Mouse (Mus musculus) c-Kit-negative CD71-positive TER-119-positive erythroid progenitor cells, embryonic 14.5 days (primary cell): ENCODE results near the gene Kcnk6.

Experiments
- DNase-seq: peaks from one replicate; pipeline ENCODE4 v3.0.0-alpha.2; 2013; ENCODE audit warnings: low read depth, low spot score

Kcnk6 gene

DNA sequence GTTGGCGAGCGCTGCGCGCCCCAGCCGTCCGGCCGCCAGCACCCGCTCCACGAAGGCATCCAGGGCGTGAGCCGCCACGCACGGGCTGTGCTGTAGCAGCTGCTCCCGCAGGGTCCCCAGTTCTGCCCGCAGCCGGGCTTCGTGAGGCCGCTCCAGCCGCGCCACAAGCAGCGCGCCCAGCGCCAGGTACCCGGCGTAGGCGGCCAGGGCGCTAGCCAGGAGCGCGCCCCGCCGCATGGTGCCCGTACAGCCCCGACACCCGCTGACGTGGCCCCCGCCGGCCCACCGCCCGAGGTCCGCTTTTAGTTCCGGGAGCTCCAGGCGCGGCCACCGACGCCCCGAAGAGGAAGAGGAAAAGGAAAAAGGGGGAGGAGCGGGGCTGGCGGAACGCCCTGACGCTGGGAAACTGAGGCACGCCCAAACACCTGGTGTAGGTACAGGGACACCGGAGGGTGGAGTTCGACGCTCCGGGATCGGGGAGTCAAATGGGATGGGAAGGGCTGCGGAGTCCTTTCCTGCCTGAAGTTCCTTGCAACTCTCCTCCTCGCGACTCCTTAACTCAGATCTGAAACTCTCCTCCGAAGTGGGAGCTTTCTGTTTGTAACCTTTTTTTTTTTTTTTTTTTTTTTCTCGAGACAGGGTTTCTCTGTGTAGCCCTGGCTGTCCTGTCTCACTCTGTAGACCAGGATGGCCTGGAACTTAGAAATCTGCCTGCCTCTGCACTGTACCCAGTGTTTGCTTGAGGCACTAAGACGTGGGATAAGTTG lies at the start of gene Kcnk6:
Gene Kcnk6, minus strand, starts transcription at position 269 of the 767 bp plus-strand sequence.
- no peak for DNase-seq

DNA sequence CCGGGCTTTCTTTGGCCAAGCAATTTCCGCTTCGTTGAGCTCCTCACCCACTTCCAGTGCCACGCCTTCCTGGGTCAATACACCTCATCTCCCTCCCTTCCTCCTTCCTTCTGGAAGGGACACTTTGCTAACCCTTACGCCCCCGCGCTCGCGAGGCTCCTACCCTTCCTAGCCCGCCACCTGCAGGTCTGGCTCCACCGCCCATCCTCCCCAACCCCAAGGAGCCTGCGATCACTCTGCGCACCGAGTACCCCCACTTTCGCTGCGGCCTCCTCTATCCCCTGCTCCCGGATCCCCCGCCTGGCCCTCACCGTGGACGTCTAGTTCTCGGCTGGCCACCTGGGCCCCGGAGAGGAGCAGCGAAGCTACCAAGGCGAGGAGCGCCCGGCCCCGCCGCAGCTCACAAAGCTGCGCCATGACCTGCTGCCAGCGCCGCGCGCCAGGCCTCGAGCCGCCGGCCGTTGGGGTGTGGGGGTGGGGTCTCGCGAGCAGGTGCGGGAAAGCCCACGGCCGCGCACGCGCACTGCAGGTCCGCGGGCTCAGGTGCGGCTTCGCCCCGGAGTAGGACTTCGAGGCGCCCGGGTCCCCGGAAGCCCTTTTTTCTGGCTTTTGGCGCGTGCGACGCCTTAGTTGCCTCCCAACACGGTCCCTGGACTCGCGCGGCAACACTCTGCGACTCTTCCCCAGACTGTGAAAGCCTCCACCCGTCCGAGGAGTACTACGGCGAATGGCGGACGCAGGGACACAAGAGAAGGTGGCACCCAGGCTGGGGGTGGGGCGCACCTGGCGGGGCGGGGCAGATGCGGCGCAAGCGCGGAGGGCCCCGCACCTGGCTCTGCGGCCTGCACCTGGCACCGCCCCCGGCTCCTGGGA lies 49.1 kb upstream of the Kcnk6 start, which contains the start of gene Spint2:
Gene Spint2, minus strand, starts transcription at position 712 of the 873 bp plus-strand sequence.
- no peak for DNase-seq

DNA sequence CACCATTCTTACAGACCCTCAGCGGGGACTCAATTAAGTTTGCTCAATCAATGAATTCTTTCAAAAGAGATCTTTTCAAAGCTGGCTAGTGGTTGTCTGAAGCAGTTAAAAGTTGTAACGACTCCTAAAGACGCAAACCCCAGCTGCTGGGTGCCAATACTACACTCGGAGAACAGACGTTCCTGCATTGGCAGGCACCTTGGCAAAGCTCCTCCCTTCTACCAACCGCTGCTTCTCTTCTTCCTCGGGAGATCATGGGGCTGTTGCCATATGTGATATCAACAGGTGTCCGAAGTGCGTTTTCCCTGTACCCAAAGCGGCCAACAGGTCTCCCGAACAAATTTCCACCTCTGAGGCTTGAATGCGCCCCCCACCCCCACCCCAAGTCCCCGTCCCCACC lies 48.5 kb upstream of the Kcnk6 start:
- no peak for DNase-seq

DNA sequence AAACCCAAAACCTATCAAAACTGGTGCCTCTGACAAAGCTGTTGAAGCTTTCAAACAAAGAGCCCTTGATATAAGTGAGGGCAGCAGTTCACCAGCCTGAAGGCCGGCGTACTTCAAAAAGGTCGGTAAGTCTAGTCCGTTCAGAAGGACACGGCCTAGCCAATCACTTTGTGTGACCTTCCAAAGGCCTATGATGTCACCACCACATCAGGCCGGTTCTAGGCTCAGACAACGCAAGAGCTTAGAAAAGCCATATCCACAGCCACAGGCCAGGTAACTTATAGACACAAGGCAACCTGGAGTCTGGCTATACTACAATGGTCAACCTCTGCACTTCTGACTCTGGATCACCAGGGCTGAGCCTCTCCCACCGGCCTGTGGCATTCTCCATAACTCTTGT lies 47.6 kb upstream of the Kcnk6 start:
- DNase-seq = no peak

DNA sequence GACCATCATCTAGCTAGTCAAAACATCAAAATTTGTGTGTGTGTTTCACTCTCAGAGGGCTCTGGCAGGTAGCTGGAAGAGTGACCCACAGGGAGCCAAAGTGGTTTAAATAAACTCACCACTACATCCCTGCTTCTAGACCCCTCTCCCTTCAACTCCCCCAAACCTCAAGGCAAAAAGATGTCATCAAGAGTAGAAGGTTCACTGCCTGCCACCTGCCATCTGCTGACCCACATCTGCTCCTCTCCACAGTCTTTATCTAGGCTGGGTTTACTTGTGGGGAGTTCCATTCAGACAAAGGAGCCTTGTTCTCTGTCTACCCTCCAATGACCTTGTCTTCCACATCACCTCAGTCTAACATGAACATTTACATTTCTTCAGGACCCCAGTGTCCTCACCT lies 46.9 kb upstream of the Kcnk6 start:
- no peak for DNase-seq

DNA sequence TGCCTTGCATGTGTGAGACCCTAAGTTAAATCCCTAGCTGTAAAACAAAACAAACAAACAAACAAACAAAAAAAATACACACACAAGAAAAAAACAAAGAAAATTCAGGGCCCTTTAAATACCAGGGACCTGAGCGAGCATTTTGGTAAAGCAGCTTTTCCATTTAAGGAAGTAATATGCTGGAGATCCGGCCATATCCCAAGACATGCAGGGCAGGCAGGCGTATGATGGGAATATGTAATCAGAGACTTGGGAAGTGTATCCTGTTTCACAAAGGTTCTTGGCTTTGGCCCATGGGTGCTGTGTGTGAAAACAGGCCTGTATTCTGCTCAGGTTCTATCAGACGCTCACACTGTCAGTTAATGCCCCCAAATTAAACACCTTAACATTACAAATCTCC lies 45.2 kb upstream of the Kcnk6 start:
- DNase-seq = no peak

DNA sequence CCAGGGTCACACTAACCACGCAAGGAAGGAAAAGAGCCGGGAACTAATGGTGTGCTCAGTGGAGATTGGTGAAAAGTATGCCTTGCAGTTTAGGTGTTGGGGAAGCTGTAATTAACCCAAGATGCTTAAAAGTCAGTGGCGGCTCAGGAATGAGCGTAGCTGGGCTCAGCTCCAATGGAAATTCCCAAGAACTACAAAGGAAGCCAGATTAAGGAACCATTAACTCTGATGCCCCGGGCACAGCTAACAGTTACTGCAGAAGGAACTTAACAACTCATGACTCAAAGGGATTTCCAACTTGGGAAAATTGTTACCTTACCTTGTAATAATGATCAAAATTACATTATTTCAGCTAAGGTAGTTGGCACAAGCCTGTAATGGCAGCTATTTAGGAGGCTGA lies 44.4 kb upstream of the Kcnk6 start:
- no peak for DNase-seq

DNA sequence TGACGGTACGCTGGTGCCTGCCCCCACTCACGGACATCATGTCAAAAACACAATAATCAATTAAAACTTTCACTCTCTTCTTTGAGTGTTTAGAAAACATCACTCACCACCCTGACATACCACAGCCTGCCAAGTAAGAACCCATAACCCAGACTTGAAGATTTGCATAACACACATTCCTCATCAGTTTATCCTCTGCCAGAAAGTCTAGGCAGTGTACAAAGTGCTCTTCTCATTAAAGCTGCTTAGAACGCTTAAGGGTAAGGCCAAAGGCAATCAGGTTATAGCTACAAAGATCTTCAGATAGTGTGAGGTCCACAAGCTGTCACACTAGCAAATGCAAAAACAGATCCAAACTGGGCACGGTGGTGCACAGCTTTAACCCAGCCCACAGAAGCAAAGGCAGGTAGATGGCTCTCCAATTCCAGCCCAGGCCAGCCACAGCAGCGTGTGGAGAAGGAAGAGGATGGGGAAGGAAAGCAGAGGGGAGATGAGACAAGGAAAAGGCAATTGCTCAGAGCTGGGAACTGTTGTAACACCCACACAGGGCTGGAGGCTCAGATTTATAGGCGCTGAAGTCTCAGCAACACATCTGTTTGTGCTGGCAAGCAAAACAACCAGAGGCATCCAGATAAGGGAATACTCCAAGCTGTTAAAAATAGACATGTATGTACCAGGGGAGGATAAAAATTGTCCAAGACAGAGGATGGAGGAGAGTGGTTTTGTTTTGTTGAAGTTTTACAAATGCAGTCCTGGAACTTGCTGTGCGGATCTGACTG lies 39.6 kb upstream of the Kcnk6 start:
- no peak for DNase-seq

DNA sequence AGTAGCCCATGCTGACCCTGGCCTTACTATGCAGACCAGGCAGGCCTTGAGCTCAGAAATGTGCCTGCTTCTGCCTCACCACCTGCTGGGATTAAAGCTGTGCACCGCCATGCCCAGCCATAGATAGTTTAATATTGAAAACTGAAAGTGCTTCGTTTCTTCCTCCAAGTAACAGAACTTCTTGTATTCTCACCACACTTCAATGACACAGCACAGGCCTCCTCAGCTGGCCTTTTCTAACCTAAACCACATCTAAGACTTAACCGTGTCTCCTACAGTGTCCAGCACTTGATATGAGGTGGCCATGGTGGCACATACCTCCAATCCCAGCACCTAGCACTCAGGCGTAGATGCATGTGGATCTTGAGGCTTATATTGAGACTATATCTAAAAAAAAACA lies 38.1 kb upstream of the Kcnk6 start:
- no peak for DNase-seq

DNA sequence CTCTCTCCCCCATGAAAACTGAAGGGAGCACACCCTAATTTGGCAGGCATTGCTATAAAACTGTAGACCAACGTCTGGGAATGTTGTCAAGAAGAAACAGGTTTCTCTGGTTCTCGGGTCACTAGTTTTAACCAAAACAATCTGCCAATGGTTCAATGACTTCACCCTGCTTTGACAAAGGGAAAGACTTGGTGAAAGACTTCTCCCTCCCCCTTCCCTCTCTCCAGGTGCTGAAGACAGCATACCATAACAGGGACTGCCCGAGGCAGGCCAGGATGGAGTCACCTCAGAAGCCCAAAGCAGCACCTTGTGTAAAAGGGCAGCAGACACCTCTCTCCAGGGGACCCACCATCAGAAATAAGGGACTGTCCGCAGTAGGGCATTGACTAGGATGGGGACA lies 34.6 kb upstream of the Kcnk6 start:
- no peak for DNase-seq

DNA sequence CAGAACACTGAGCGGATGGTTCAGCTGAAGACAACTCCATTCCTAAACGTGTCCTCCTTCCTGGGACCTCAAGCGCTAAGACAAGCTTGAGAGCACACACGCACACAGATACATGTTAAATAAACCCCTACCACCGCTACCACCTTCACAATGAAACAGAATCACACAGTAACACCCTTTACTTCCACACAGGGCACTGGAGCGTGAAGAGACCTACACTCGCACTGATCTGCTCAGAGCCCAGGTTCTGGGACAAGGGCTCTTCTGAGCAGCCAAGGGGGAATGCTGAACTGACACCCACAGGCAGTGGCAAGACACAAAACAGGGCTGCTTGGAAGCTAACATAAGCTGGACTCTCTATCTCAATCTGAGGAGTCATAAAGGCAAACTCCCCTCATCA lies 33.3 kb upstream of the Kcnk6 start:
- DNase-seq = no peak

DNA sequence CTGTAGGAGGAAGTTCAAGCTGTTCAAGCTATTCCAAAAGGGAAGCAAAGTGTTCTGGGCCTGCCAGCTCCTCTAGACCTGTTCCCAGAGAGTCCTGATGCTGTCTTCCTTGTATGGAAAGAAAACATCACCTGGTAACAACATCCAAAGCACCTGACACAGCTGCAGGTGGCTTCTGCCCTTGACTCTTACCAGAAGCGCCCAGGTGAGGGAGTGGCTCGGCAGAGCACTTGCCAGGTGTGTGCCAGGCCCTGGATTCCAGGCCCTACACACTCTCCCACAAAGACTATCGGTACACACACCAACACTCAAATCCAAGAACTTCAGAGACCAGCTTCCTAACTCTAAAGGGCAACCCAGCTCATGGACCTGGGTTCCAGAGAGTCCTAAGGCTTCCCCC lies 31.5 kb upstream of the Kcnk6 start:
- DNase-seq = no peak

DNA sequence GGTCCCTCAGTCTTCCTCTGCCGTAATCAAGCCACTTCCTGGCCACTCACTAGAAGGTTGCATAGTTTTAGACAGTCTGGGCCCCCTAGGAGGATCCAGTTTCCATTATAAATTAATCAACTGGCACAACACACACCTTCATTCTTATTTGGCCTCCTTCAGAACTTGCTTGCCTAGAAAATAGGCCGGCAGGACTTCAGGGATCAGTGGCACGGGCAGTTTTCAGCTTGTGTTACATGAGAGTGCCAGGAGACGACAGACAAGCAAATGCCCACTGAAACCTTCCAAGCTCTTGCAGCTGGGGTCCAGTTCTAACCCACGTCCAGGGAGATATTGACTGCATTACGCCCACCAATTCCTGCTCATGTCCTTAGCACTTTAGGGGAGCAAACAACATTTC lies 29.8 kb upstream of the Kcnk6 start:
- DNase-seq = no peak

DNA sequence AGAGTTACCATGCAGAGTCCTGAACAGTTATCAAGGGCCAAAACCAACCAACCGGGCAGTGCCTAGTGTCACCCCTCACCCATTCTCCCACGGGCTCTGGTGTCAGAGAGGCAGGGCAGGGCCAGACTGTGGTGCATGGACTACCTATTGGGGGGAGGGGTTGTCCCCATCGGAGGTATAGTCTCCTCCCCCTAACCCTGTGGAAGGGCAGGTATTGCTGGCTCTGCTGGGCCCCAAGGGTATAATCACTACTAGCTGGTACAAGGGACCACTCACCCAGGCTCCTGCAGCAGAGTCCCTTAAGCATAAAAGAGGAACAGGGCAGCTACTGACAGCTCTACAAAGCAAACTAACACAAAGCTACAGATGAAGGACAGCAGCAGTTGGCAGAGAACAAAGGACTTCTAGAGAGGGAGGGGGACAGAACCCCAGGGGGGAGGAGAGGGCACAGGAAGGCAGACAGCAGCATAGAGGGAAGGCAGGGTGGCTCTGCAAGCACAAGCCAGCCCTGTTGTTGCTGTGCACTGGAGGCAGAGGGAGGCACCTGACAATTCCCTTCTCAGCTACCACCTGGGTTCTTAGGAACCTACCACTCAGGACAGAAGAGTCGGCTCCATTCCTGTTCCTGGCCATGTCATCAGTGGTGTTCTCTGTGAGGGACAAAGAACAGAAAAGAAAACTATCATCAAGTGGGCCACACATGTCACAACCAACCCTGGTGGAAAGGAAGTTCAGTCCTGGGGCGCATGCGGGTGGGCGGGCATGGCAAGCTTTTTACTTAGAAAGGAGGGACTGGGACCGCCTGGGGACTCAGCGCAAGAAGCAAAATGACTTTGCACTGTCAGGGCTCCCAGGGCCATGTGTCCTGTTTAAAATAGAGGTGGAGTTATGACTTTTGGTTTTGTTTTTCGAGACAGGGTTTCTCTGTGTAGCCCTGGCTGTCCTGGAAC lies 27.7 kb upstream of the Kcnk6 start:
- no peak for DNase-seq

DNA sequence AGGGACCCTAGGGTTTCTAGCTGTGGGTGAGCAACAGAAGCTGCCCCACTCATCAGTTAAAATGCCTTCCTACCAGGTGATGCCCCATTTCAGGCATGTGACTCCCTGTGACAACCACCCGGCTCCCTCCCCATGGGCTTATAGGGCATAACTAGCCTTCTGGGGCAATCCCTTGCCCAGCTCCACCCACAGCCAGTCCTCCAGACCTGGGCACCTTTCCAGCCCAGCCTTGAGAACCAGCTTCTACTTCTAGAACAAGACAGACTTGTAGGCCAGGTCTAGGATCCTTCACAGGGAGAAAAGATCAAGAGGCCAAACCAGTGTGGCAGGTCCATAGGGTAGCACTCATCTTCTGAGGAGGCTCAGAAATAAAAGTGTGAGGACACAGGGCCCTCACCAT lies 25.1 kb upstream of the Kcnk6 start:
- DNase-seq = no peak

DNA sequence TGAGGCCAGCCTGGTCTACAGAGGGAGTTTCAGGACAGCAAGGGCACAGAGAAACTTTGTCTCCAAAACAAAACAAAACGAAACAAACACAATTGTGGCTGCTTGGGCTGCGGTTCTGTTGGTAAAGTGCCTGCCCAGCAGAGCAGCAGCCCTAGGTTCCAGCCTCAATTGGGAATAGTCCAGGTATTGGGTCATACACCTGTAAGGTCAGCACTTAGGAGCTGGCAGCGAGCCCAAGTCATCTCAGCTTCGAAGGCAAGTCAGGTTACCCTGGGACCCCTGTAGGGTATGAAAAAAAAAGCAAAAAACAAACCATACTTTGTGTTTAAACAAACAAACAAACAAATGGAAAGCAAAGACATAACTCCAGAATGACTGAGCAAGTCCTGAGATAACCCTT lies 23.6 kb upstream of the Kcnk6 start:
- DNase-seq = no peak

DNA sequence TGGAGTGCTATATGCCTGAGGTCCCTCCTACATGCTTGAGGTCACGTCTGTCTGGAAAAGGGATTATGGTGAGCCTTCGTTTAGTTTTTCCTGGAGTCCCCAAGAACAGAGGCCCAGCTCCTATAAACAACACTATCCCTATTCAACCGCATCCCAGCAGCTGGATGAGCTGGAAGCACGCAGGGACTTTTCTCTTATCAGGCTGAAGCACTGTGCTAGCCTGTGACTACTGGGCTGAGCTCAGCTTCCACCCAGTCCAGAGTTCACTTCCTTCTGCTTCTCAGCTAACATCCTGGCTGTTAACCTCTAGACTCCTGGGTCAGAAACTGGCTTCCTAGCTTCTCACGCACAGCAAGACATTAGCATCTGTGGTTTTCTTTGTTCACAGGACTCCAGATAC lies 21.5 kb upstream of the Kcnk6 start:
- DNase-seq = no peak

DNA sequence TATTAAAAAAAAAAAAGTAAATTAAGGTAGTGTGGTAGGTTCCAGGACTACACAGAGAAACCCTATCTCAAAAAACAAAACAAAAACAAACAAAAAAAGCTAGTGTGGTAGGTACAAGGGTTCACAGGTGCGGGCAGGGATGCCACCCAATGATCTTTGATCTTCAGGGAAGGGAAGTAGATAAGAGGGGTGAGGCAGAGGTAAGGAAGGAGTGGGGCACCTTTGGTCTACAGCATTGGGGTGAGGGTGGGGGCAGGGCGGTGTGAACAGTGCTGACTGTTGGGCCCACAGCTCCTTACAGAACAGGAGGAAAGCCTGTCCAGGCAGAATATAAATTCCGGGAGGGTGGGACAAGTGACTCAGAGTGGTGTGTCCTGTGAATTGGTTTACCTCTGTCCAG lies 18.9 kb upstream of the Kcnk6 start:
- DNase-seq = no peak

DNA sequence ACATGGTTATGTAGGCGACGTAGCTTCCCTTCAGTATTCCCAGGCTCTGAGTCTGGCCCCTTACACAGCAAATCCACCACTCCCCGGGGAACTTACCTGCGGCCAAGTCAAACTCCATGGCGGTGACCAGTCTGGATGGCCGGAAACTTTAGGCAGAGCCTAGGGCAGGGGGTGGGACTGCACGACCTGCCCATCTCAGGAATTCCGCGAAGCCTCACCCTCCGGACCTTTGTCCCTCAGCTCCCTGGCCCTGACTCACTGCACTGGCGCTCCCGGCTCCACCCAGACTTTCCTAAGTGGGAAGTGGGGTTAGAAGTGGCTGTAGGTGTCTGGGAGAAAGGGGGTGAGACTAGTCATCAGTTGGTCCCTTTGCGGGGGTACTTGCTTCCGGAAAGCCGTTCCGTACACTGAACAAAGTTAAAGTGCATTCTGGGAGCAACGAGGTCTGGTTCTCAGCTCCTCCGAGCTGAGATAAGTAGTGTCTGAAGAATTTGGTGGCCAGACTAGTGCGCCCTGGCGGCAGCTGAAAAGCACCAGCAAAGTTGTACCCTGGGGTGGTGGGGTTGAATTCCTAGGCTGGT lies 16.0 kb upstream of the Kcnk6 start, which contains the start of gene 2200002D01Rik:
Gene 2200002D01Rik, minus strand, starts transcription at position 206 of the 581 bp plus-strand sequence.
- DNase-seq = no peak

DNA sequence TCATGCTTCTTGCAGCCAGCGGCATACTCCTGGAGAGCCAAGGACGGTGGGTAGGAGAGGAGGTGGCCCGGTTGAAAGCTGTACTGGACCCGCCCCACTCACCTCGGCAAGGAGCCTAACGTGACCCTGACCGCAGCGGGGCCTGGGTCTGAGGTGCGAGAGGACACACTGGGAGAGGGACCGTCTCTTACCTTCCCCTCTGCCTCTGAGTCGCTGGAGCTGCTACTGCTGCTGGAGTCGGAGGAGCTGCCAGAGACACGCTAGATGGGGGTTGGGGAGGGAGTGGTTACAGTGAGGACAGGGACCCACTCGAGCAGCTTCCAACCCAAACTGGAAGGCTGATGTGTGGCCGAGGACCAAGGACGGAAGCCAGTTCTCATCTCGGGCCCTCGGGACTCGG lies 15.4 kb upstream of the Kcnk6 start:
- DNase-seq = no peak

DNA sequence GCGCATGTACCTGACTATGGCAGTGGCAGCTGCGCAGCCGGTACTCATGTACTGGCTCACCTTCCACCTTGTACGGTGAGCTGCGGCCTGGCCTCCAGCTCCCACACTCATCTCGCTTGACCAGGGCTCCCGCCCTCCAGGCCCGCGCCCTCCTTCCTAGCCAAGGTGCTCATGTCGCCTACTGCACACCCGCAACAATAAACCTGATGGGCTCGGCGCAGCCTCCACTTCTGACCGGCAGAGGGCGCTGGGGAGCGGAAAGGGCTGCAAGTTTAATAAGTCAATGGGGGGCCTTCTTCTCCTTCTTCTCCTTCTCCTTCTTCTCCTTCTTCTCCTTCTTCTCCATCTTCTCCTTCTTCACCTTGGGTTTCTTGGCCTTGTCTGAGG lies 15.0 kb upstream of the Kcnk6 start:
- DNase-seq = peak; percentile 50
